Mouse (Mus musculus): ENCODE results near the gene Odf2.

- no peak for TF ChIP-seq RAD21 (IDR thresholded peaks at IDR 0.05; ENCODE audit: low read depth, low read length)
- TF ChIP-seq EP300 (IDR thresholded peaks at IDR 0.05; ENCODE audit: low read depth in 1 of 2, low read length in 2 of 2), result no peak
- no peak for TF ChIP-seq TAL1 (IDR thresholded peaks at IDR 0.05; ENCODE audit: low read length)
- no peak for TF ChIP-seq NRF1 (IDR thresholded peaks at IDR 0.05; ENCODE audit: insufficient read depth, low read depth, low read length, poor library complexity, severe bottlenecking)
- no peak for TF ChIP-seq ETS1 (IDR thresholded peaks at IDR 0.05; ENCODE audit: low read depth, low read length)
- TF ChIP-seq ELF1 (IDR thresholded peaks at IDR 0.05; ENCODE audit: low read depth, low read length), result no peak
- no peak for TF ChIP-seq CTCF (IDR thresholded peaks at IDR 0.05 in 2 of 3, conservative IDR thresholded peaks at IDR 0.05 in 1 of 3; ENCODE audit: control insufficient read depth in 1 of 3, insufficient read depth in 1 of 3, low read depth in 2 of 3, low read length in 3 of 3, poor library complexity in 1 of 3, severe bottlenecking in 1 of 3)
- no peak for TF ChIP-seq NELFE (IDR thresholded peaks at IDR 0.05; ENCODE audit: low read depth, low read length)
- no peak for TF ChIP-seq MYC (IDR thresholded peaks at IDR 0.05; ENCODE audit: low read depth, low read length)
- no peak for TF ChIP-seq TCF12 (IDR thresholded peaks at IDR 0.05; ENCODE audit: low read depth, low read length)
- TF ChIP-seq MAFK (IDR thresholded peaks at IDR 0.05; ENCODE audit: borderline replicate concordance, low read depth, low read length), result no peak
- TF ChIP-seq CHD2 (IDR thresholded peaks at IDR 0.05; ENCODE audit: low read length), result no peak
- no peak for TF ChIP-seq POLR2A (IDR thresholded peaks at IDR 0.05; ENCODE audit: control insufficient read depth in 1 of 2, insufficient read depth in 1 of 2, low read depth in 1 of 2, low read length in 2 of 2, poor library complexity in 1 of 2)
- no peak for TF ChIP-seq GATA1 (IDR thresholded peaks at IDR 0.05; ENCODE audit: low read depth, low read length)
Measured at GRCm38 (mm10) chr2:29967768-29968167, 78.7 kb downstream of the Odf2 start.
